Mouse (Mus musculus): ENCODE results near the gene Lpcat4. TPM values are rescaled to one million over a fixed set of nuclear protein-coding genes. Genes with fewer than 3 reads are reported as not detected.

The Lpcat4 gene
- polyA plus RNA-seq, 1 experiment = 23.4 TPM

DNA sequence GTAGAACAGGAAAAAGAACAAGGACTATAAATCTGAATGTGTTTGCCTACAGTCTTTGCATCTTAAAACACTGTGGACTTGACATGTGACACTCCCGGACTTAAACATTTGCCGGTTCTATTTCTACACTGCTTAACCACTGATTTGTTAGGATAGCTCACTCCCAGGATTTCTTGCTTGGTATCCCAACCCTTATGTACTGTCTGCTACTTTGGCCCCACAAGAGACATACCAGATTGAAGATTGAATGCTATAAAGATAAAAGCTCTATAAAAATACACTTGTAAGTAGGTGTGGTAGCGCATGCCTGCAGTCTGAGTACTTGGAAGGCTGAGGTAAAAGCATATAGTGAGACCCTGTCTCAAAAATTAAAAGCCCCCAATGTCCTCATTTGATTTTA lies 50.2 kb downstream of the Lpcat4 start:
- Histone ChIP-seq H3K9me3 (no peaks in the 10 kb centered on the region), H3K4me1 (peaks cover 39% of the 10 kb centered on the region), H3K27me3 (replicated peaks) (no peaks in the 10 kb centered on the region), H3K4me3 (replicated peaks) (no peak overlapping the region), H3K36me3 (replicated peaks; ENCODE audit: low read length) (peaks cover 13% of the 10 kb centered on the region)
- no peak for TF ChIP-seq GATA1 (IDR thresholded peaks at IDR 0.05; ENCODE audit: borderline replicate concordance, low read length)
- no peak for TF ChIP-seq FLI1 (IDR thresholded peaks at IDR 0.05; ENCODE audit: low read length)

DNA sequence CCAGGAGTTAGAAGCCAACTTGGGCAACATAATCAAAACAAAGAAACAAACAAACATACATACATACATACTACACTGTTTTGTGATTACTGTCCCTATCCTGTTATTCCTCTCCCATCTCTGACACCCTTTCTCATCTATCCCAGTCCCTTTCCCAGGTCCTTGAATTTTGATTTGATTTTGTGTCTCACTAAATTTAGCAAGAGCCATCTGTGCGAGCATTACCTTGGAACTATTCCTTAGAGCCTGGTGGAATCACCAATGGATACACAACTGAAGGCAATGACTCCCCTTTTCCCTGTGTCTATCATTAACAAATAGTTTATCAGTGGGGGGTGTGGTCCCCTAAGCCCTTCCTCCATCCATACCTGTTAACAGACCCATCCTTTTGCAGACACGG lies 53.6 kb downstream of the Lpcat4 start:
- Histone ChIP-seq H3K36me3 (replicated peaks; ENCODE audit: low read length) (peaks cover 34% of the 10 kb centered on the region), H3K4me3 (replicated peaks) (no peak overlapping the region), H3K9me3 (no peaks in the 10 kb centered on the region), H3K4me1 (peaks cover 30% of the 10 kb centered on the region), H3K27me3 (replicated peaks) (no peaks in the 10 kb centered on the region)
- TF ChIP-seq FLI1 (IDR thresholded peaks at IDR 0.05; ENCODE audit: low read length) (no peak), GATA1 (IDR thresholded peaks at IDR 0.05; ENCODE audit: borderline replicate concordance, low read length) (no peak)

DNA sequence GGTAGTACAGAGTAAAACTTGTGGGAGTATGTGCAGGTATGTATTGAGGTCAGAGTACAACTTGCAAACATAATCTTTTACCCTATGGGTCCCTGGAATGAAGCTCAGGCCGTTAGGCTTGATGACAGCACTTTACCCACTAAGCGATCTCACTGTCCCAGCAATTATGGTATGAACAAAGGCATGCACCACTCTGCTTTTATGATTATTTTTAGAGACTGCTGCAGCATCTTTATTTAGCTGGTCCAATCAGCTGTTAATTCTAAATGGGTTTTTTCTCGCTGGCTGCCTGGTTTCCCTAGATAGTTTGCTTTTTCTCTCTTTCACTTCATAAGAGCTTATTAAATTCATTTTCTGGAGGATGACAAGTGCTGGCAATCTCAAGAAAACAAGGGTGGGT lies 56.9 kb downstream of the Lpcat4 start:
- H3K4me3 ChIP-seq (replicated peaks) = no peak overlapping the region
- H3K36me3 ChIP-seq (replicated peaks; ENCODE audit: low read length) = peaks cover 36% of the 10 kb centered on the region
- H3K4me1 ChIP-seq = peaks cover 31% of the 10 kb centered on the region; the same call in 1 of the 2 replicates
- H3K27me3 ChIP-seq (replicated peaks) = no peaks in the 10 kb centered on the region
- TF ChIP-seq GATA1 (IDR thresholded peaks at IDR 0.05; ENCODE audit: borderline replicate concordance, low read length) (no peak), FLI1 (IDR thresholded peaks at IDR 0.05; ENCODE audit: low read length) (no peak)
- no peaks in the 10 kb centered on the region for H3K9me3 ChIP-seq

Other genes with a start within 250 kb of the Lpcat4 start
- not detected in 2 replicates for gene Olfr1309, start 249.2 kb upstream of the Lpcat4 start, polyA plus RNA-seq (2012; ENCODE audit: insufficient read depth, low replicate concordance)
- gene Olfr1310, start 226.8 kb upstream of the Lpcat4 start, polyA plus RNA-seq (2012; ENCODE audit: insufficient read depth, low replicate concordance) = not detected in 2 replicates
- not detected in 2 replicates for gene Olfr1311, start 215.1 kb upstream of the Lpcat4 start, polyA plus RNA-seq (2012; ENCODE audit: insufficient read depth, low replicate concordance)
- not detected in 2 replicates for gene Olfr1312, start 189.2 kb upstream of the Lpcat4 start, polyA plus RNA-seq (2012; ENCODE audit: insufficient read depth, low replicate concordance)
- gene Olfr1313, start 161.6 kb upstream of the Lpcat4 start, polyA plus RNA-seq (2012; ENCODE audit: insufficient read depth, low replicate concordance) = not detected in 2 replicates
- gene Olfr1314, start 142.7 kb upstream of the Lpcat4 start, polyA plus RNA-seq (2012; ENCODE audit: insufficient read depth, low replicate concordance) = not detected in 2 replicates
- gene Olfr1315-ps1, start 124.0 kb upstream of the Lpcat4 start, polyA plus RNA-seq (2012; ENCODE audit: insufficient read depth, low replicate concordance) = not detected in 2 replicates
- not detected in 2 replicates for gene Olfr1316, start 104.5 kb upstream of the Lpcat4 start, polyA plus RNA-seq (2012; ENCODE audit: insufficient read depth, low replicate concordance)
- not detected in 2 replicates for gene Olfr1317, start 99.1 kb upstream of the Lpcat4 start, polyA plus RNA-seq (2012; ENCODE audit: insufficient read depth, low replicate concordance)
- not detected in 2 replicates for gene Olfr1318, start 85.3 kb upstream of the Lpcat4 start, polyA plus RNA-seq (2012; ENCODE audit: insufficient read depth, low replicate concordance)
- gene Nutm1, start 19.8 kb downstream of the Lpcat4 start, polyA plus RNA-seq (2012; ENCODE audit: insufficient read depth, low replicate concordance) = 0.88 TPM in 1 of 2 replicates, not detected in the other
- 4.9 and 25.7 TPM in 2 replicates for gene Nop10, start 22.5 kb downstream of the Lpcat4 start, polyA plus RNA-seq (2012; ENCODE audit: insufficient read depth, low replicate concordance)
- gene Slc12a6, start 26.4 kb downstream of the Lpcat4 start, polyA plus RNA-seq (2012; ENCODE audit: insufficient read depth, low replicate concordance) = 0.71 and 2.6 TPM in 2 replicates
- gene Gm21985, start 26.8 kb downstream of the Lpcat4 start, polyA plus RNA-seq (2012; ENCODE audit: insufficient read depth, low replicate concordance) = not detected in 2 replicates
- gene Emc4, start 128.6 kb downstream of the Lpcat4 start, polyA plus RNA-seq (2012; ENCODE audit: insufficient read depth, low replicate concordance) = 23.7 and 66.1 TPM in 2 replicates
- 1.9 TPM in 1 of 2 replicates, not detected in the other for gene Katnbl1, start 139.7 kb downstream of the Lpcat4 start, polyA plus RNA-seq (2012; ENCODE audit: insufficient read depth, low replicate concordance)
- 0.47 and 3.8 TPM in 2 replicates for gene Emc7, start 215.5 kb downstream of the Lpcat4 start, polyA plus RNA-seq (2012; ENCODE audit: insufficient read depth, low replicate concordance)
- not detected in 2 replicates for gene Chrm5, start 241.3 kb downstream of the Lpcat4 start, polyA plus RNA-seq (2012; ENCODE audit: insufficient read depth, low replicate concordance)